Mouse (Mus musculus): Measurements from ENCODE around the gene Pknox1.

Pknox1 gene

GRCm38 (mm10) chr17:31556253-31556652 is 8.3 kb upstream of the Pknox1 start:
- DNase-seq (ENCODE audit: low spot score), result no peak

GRCm38 (mm10) chr17:31557124-31557880 is 7.2 kb upstream of the Pknox1 start:
- DNase-seq (ENCODE audit: low spot score), result no peak

GRCm38 (mm10) chr17:31557947-31558542 is 6.5 kb upstream of the Pknox1 start:
- DNase-seq (ENCODE audit: low spot score), result no peak

GRCm38 (mm10) chr17:31559021-31559789 is 5.3 kb upstream of the Pknox1 start:
- peak; percentile 42 for DNase-seq (ENCODE audit: low spot score)

GRCm38 (mm10) chr17:31563632-31564014 is 911 bp upstream of the Pknox1 start:
- no peak for DNase-seq (ENCODE audit: low spot score)

GRCm38 (mm10) chr17:31564858-31565140 is 265 bp downstream of the Pknox1 start:
- no peak for DNase-seq (ENCODE audit: low spot score)

- peak; percentile 48 for DNase-seq (ENCODE audit: low spot score)
These were observed 865 bp downstream of the Pknox1 start for GRCm38 (mm10) chr17:31565141-31566056.

- DNase-seq (ENCODE audit: low spot score), result peak; percentile 41
These were observed 1.7 kb downstream of the Pknox1 start for GRCm38 (mm10) chr17:31566276-31566675.

- no peak for DNase-seq (ENCODE audit: low spot score)
These were observed 5.2 kb downstream of the Pknox1 start for GRCm38 (mm10) chr17:31569756-31570155.

- peak; percentile 75 for DNase-seq (ENCODE audit: low spot score)
These were observed 5.9 kb downstream of the Pknox1 start for GRCm38 (mm10) chr17:31570321-31570925.

GRCm38 (mm10) chr17:31571689-31572088 is 7.2 kb downstream of the Pknox1 start:
- DNase-seq (ENCODE audit: low spot score), result no peak

- DNase-seq (ENCODE audit: low spot score), result no peak
These were observed 10.1 kb downstream of the Pknox1 start for GRCm38 (mm10) chr17:31574662-31575061.

GRCm38 (mm10) chr17:31576394-31577175 is 12.1 kb downstream of the Pknox1 start:
- no peak for DNase-seq (ENCODE audit: low spot score)

- DNase-seq (ENCODE audit: low spot score), result no peak
These were observed 15.8 kb downstream of the Pknox1 start for GRCm38 (mm10) chr17:31580344-31580743.

- DNase-seq (ENCODE audit: low spot score), result no peak
These were observed 18.7 kb downstream of the Pknox1 start for GRCm38 (mm10) chr17:31583185-31583584.

GRCm38 (mm10) chr17:31583781-31584180 is 19.2 kb downstream of the Pknox1 start:
- DNase-seq (ENCODE audit: low spot score), result no peak

- DNase-seq (ENCODE audit: low spot score), result peak; percentile 75
These were observed 23.6 kb downstream of the Pknox1 start for GRCm38 (mm10) chr17:31588115-31588514.

- no peak for DNase-seq (ENCODE audit: low spot score)
These were observed 24.2 kb downstream of the Pknox1 start for GRCm38 (mm10) chr17:31588726-31589125.

- no peak for DNase-seq (ENCODE audit: low spot score)
These were observed 26.3 kb downstream of the Pknox1 start for GRCm38 (mm10) chr17:31590846-31591245.

- no peak for DNase-seq (ENCODE audit: low spot score)
These were observed 30.1 kb downstream of the Pknox1 start for GRCm38 (mm10) chr17:31594590-31594989.

- DNase-seq (ENCODE audit: low spot score), result no peak
These were observed 30.5 kb downstream of the Pknox1 start for GRCm38 (mm10) chr17:31595077-31595476.
